Mouse (Mus musculus) spleen, postnatal 10 days (tissue): ENCODE data around the gene Pfkp.

Source experiments
- DNase-seq, 2 experiments: peaks; one replicate each; pipeline ENCODE4 v3.0.0; 2021 to 2022; ENCODE audit warnings: low spot score in 2 of 2

Gene Pfkp

DNA sequence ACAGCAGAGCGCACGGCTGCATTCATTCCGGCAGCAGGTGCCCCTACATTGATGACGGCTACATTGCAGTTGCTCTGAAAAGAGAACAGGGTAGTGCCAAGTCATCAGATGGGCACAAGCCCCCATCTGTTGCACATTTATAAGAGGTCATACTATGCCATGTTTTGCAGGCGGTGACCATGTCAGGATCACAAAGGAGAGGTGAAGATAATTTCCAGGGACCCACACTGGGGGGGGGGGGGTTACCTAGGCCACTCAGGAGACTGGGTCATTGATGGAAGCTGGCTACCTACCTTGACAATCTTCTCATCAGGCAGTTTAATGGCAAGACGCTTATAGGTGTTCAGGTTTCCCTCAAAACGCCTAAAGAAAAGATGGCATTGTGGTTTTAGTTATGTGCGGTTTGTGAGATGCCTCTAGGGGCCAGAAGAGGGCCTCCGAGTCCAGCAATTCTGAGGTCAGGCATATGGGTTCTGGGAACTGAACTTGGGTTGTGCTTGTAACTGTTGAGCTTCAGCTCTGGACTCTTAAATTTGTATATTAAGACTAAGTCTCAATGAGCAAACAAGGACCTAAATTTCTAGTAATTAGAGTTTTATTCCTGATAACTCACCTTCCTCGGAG, 45.7 kb downstream of the Pfkp start:
- DNase-seq = no peak

- no peak for DNase-seq
Observed at GRCm38 (mm10) chr13:6601676-6602075, 46.9 kb downstream of the Pfkp start.

GRCm38 (mm10) chr13:6600626-6601025, 48.0 kb downstream of the Pfkp start:
- DNase-seq = no peak

GRCm38 (mm10) chr13:6597801-6598200, 50.8 kb downstream of the Pfkp start:
- no peak for DNase-seq

DNA sequence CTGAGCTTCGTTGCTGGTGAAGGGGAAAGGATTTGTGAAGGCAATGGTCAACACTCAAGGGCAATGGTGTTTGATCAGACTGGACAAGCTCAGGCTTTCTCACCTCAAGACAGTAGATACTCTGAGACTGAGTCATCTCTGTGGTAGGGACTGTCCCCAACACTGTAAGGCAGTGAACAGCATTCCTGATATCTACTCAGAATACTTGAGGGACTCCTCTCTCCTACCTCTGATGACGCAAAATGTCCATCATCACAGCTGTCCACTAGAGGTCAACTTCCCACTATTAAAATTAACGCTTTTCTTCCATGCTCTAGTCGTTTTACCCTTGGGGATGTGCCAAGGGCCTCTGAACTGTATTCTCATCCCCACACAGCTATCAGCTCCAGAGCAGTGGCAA, 53.2 kb downstream of the Pfkp start:
- DNase-seq = no peak

GRCm38 (mm10) chr13:6590846-6591245, 57.7 kb downstream of the Pfkp start:
- no peak for DNase-seq

DNA sequence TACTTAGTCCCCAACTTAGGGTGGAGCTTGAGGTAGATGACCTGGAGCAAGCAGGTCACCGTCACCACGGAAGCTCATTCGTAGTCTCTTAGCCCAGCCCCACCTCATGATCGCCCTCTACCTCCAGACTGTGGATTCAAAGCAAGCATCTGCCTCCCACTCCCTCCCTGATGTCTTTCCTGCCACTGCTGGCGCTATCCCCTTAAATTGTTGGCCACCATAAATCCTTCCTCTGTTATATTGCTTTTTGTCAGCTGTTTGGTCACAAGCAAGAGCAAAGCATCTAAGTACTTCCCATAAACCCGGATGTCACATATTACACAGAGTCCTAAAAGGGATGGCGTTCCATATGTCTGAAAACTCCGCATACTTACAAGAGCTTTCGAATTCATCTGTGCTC, 62.6 kb downstream of the Pfkp start:
- no peak for DNase-seq

- DNase-seq = no peak
Observed at GRCm38 (mm10) chr13:6583499-6584125, 65.0 kb downstream of the Pfkp start.

- no peak for DNase-seq
Observed at GRCm38 (mm10) chr13:6575920-6576509, 72.6 kb downstream of the Pfkp start.

- DNase-seq = no peak
Observed at GRCm38 (mm10) chr13:6565571-6565970, 83.0 kb downstream of the Pfkp start.

- DNase-seq = no peak
Observed at GRCm38 (mm10) chr13:6562409-6562808, 86.2 kb downstream of the Pfkp start.

- no peak for DNase-seq
Observed at GRCm38 (mm10) chr13:6557771-6558170, 90.8 kb downstream of the Pfkp start.

DNA sequence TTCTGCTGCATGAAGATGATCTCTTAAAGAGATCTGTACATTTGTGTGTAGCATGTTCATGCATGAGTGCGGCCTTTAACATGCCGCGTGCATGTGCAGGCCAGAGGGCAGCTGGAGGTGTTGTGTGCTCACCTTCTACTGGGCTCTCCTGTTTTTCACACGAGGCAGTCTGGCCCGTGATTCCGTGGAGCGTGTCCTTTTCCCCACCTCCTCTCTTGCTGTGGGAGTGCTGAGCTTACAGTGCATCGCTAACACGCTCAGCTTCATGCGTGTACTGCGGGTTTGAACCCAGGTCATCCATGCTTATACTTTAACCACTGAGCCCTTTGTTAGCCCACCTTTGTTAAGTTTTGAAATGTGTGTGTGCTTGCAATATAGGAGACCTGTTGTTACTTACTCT, 92.9 kb downstream of the Pfkp start:
- DNase-seq = no peak

- DNase-seq = no peak
Observed at GRCm38 (mm10) chr13:6553708-6554107, 94.9 kb downstream of the Pfkp start.

DNA sequence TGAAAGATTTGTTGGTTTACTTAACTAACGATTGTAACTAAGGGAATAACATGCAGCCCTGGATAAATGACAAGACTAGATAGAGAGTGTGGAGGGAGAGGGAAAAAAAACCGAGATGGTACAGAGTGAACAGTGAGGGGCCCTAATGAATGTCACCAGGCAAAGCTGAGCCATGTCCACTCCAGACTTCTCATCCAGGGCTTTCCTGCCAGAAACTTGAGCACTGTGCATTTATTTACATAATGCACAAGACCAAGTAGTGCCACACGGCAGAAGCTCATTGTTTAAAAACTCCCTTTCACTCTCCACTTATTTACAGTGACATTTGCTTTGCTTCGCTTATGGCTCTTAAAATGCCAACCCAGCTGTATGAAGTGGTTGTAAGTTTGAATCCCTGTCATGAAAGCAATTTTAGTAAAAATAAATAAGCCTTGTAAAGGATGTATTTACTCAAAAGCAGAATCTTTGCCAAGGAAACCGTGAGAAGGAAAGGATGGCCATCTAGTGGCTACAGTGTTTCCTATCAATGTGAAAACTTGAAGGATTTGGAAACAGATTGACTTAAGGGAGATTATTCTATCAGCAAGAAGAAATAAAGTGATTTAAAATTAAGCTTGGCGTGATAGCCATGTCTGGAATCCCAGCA, 113.2 kb downstream of the Pfkp start:
- DNase-seq = no peak

- DNase-seq = peak in 1 of 2 experiments; percentile 55
Observed at GRCm38 (mm10) chr13:6532683-6533082, 115.9 kb downstream of the Pfkp start.
